Mouse (Mus musculus) embryonic fibroblast, embryonic 13.5 days (primary cell): ENCODE results near the gene Cfc1. TPM values are rescaled to one million over a fixed set of nuclear protein-coding genes. Genes with fewer than 3 reads are reported as not detected.
"Not testable (repeated sequence)": the region's sequence is repeated elsewhere in the genome, so short reads cannot be mapped to it uniquely, and the experiment has no call there.

Experiments used
- H3K27ac ChIP-seq: 2 replicates; pipeline ENCODE4 v1.5.1; 2012; ENCODE audit warnings: low read length, control low read depth, inconsistent platforms; ENCODE audit not compliant: insufficient read depth
- H3K4me1 ChIP-seq: 2 replicates; pipeline ENCODE4 v1.6.1; 2011; ENCODE audit warnings: low read length; ENCODE audit not compliant: control insufficient read depth, insufficient read depth
- H3K4me3 ChIP-seq: 2 replicates; pipeline ENCODE4 v1.5.1; 2011; ENCODE audit warnings: mild to moderate bottlenecking, control low read depth, low read length; ENCODE audit not compliant: insufficient read depth
- CTCF ChIP-seq: IDR thresholded peaks from 2 replicates; pipeline ENCODE4 v1.5.1; 2011; ENCODE audit warnings: mild to moderate bottlenecking, control low read depth, low read length, moderate library complexity, borderline replicate concordance; ENCODE audit not compliant: insufficient read depth
- POLR2A ChIP-seq: IDR thresholded peaks from 2 replicates; pipeline ENCODE4 v1.6.1; 2011; ENCODE audit warnings: low read depth, mild to moderate bottlenecking, control low read depth, low read length, moderate library complexity
- polyA plus RNA-seq: library from polyadenylated mRNA; stranded (reverse); fragments of >200 nt; gene quantifications from 2 replicates; pipeline ENCODE4 v1.2.4, GENCODE M21; 2011; ENCODE audit warnings: low read depth; ENCODE audit not compliant: missing spikeins, insufficient read length

Cfc1 gene
- polyA plus RNA-seq: not detected in 2 replicates

GRCm38 (mm10) chr1:34535043-34535698 is at the start of gene Cfc1:
Cfc1 (plus strand) TSS chr1:34535648.
- H3K4me1 ChIP-seq, H3K4me3 ChIP-seq, H3K27ac ChIP-seq: not testable (repeated sequence)

GRCm38 (mm10) chr1:34487383-34487782 is 48.1 kb upstream of the Cfc1 start:
- H3K27ac ChIP-seq: no peak overlapping the region
- H3K4me1 ChIP-seq: no peaks in the 10 kb centered on the region
- no peak overlapping the region for H3K4me3 ChIP-seq
- TF ChIP-seq CTCF (no peak), POLR2A (no peak)

- Histone ChIP-seq H3K4me1 (no peaks in the 10 kb centered on the region), H3K4me3 (no peak overlapping the region), H3K27ac (no peak overlapping the region)
- TF ChIP-seq CTCF: no peak
- TF ChIP-seq POLR2A: no peak
Measured at GRCm38 (mm10) chr1:34489852-34490541, 45.5 kb upstream of the Cfc1 start.

- H3K27ac ChIP-seq: no peak overlapping the region
- no peak overlapping the region for H3K4me3 ChIP-seq
- no peaks in the 10 kb centered on the region for H3K4me1 ChIP-seq
- TF ChIP-seq CTCF (no peak), POLR2A (no peak)
Measured at GRCm38 (mm10) chr1:34491480-34491879, 44.0 kb upstream of the Cfc1 start.

- Histone ChIP-seq H3K4me1 (no peaks in the 10 kb centered on the region), H3K27ac (no peak overlapping the region), H3K4me3 (no peak overlapping the region)
- TF ChIP-seq POLR2A: no peak
- TF ChIP-seq CTCF: no peak
Measured at GRCm38 (mm10) chr1:34502991-34503390, 32.5 kb upstream of the Cfc1 start.

- no peaks in the 10 kb centered on the region for H3K4me1 ChIP-seq
- H3K27ac ChIP-seq: no peak overlapping the region
- TF ChIP-seq POLR2A (no peak), CTCF (no peak)
- H3K4me3 ChIP-seq: no peak overlapping the region
Measured at GRCm38 (mm10) chr1:34505307-34505706, 30.1 kb upstream of the Cfc1 start.

- Histone ChIP-seq H3K4me3 (no peak overlapping the region), H3K27ac (no peak overlapping the region), H3K4me1 (no peaks in the 10 kb centered on the region)
- no peak for TF ChIP-seq POLR2A
- TF ChIP-seq CTCF: no peak
Measured at GRCm38 (mm10) chr1:34505970-34506551, 29.4 kb upstream of the Cfc1 start.

GRCm38 (mm10) chr1:34507986-34508385 is 27.5 kb upstream of the Cfc1 start:
- Histone ChIP-seq H3K27ac (no peak overlapping the region), H3K4me1 (no peaks in the 10 kb centered on the region), H3K4me3 (no peak overlapping the region)
- TF ChIP-seq POLR2A (no peak), CTCF (no peak)

GRCm38 (mm10) chr1:34510575-34510981 is 24.9 kb upstream of the Cfc1 start:
- H3K27ac ChIP-seq: no peak overlapping the region
- no peak overlapping the region for H3K4me3 ChIP-seq
- no peak for TF ChIP-seq POLR2A
- TF ChIP-seq CTCF: no peak
- H3K4me1 ChIP-seq: no peaks in the 10 kb centered on the region

GRCm38 (mm10) chr1:34511027-34511426 is 24.4 kb upstream of the Cfc1 start:
- no peak overlapping the region for H3K27ac ChIP-seq
- no peak overlapping the region for H3K4me3 ChIP-seq
- TF ChIP-seq CTCF (peak; percentile 52; the same call in 1 of the 2 replicates), POLR2A (no peak)
- no peaks in the 10 kb centered on the region for H3K4me1 ChIP-seq
